Mouse (Mus musculus) lung, embryonic 16.5 days (tissue): Measurements from ENCODE around the gene Uhrf1bp1. TPM values are rescaled to one million over a fixed set of nuclear protein-coding genes. Genes with fewer than 3 reads are reported as not detected.
"Not testable (repeated sequence)": the region's sequence is repeated elsewhere in the genome, so short reads cannot be mapped to it uniquely, and the experiment has no call there.

Experiments
- ATAC-seq: fragments of 200-750 bp; cut with Nextera tagmentation; 2 replicates; pipeline ENCODE4 v1.8.0; 2017; ENCODE audit warnings: low read depth, mild to moderate bottlenecking, moderate library complexity
- H3K27ac ChIP-seq: fragments of 300-500 bp; sonication (generic); 2 replicates; pipeline ENCODE4 v1.5.1; 2014; ENCODE audit warnings: mild to moderate bottlenecking, control low read depth, low read length
- H3K27me3 ChIP-seq: fragments of 300-500 bp; sonication (generic); 2 replicates; pipeline ENCODE4 v1.6.1; 2014; ENCODE audit warnings: low read depth, low read length, mixed read lengths; ENCODE audit not compliant: control insufficient read depth, insufficient read depth
- H3K36me3 ChIP-seq: fragments of 300-500 bp; sonication (generic); 2 replicates; pipeline ENCODE4 v1.6.1; 2014; ENCODE audit warnings: low read length; ENCODE audit not compliant: control insufficient read depth, insufficient read depth
- H3K4me1 ChIP-seq: fragments of 300-500 bp; sonication (generic); replicated peaks from 2 replicates; pipeline ENCODE4 v1.6.1; 2014; ENCODE audit warnings: low read length, mixed read lengths; ENCODE audit not compliant: control insufficient read depth, insufficient read depth
- H3K4me2 ChIP-seq: fragments of 300-500 bp; sonication (generic); 2 replicates; pipeline ENCODE4 v1.6.1; 2014; ENCODE audit warnings: low read depth, low read length, control low read depth
- H3K4me3 ChIP-seq: fragments of 300-500 bp; sonication (generic); 2 replicates; pipeline ENCODE4 v1.5.1; 2014; ENCODE audit warnings: mild to moderate bottlenecking, low read length, control low read depth
- H3K9ac ChIP-seq: fragments of 300-500 bp; sonication (generic); 2 replicates; pipeline ENCODE4 v1.6.1; 2014; ENCODE audit warnings: low read length, control low read depth
- H3K9me3 ChIP-seq: fragments of 300-500 bp; sonication (generic); 2 replicates; pipeline ENCODE4 v1.6.1; 2016; ENCODE audit warnings: low read length; ENCODE audit not compliant: control insufficient read depth
- WGBS: fragments of 180-500 bp; shearing (Covaris S2); extraction: QIAGEN DNeasy Blood & Tissue Kit; methylation state at CpG from one replicate; pipeline ENCODE4 v1.1.7; 2014; 5-methylcytosine and 5-hydroxymethylcytosine counted together
- polyA plus RNA-seq: library from polyadenylated mRNA; unstranded; fragments of >200 nt; fragmentation: Nextera tagmentation; extraction: Ambion mirVana; gene quantifications from 2 replicates; pipeline ENCODE4 v1.2.1, GENCODE M21; 2015

The Uhrf1bp1 gene
- polyA plus RNA-seq, 1 experiment from 2014 or later = 4.6 TPM

DNA sequence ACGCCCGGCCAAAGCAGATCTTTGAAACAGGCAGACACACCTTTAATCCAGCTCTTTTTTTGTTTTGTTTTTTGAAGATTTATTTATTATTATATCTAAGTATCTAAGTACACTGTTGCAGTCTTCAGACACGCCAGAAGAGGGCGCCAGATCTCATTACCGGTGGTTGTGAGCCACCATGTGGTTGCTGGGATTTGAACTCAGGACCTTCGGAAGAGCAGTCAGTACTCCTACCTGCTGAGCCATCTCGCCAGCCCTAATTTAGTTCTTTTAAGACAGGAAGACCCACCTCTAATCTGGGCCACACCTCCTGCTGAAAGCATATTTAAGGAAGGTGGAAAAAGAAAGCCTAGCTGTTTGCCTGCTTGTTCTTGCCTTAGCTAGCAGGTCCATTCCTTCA is 25.8 kb upstream of the Uhrf1bp1 start:
- Histone ChIP-seq H3K36me3 (no peaks in the 10 kb centered on the region), H3K4me1 (no peaks in the 10 kb centered on the region), H3K27ac (no peak overlapping the region), H3K27me3 (no peaks in the 10 kb centered on the region; the same call in 1 of the 2 replicates), H3K4me3 (no peak overlapping the region), H3K9me3 (no peaks in the 10 kb centered on the region), H3K9ac (no peak overlapping the region), H3K4me2 (no peak overlapping the region)
- 48% methylated on average over 7 of the region's 7 CpGs for WGBS
- no peak for ATAC-seq

DNA sequence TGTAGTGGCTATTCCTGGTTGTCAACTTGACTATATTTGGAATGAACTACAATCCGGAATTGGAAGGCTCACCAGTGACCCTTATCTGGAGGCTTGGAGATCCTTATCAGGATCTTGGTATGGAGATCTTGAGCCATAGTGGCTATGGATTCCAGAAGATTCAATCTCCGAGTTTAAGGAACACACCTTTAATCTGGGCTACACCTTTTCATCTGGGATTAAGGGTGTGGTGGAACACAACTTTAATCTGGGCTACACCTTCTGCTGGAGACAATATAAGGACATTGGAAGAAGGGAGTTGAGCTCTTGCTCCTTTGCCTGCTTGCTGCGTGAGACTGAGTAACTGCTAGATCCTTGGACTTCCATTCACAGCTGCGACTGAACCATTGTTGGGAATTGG is 18.4 kb upstream of the Uhrf1bp1 start, which contains the start of gene Snrpc:
Snrpc (plus strand) TSS at position 301 of the 400 bp plus-strand sequence.
- H3K4me2 ChIP-seq, H3K9me3 ChIP-seq, H3K4me3 ChIP-seq, H3K9ac ChIP-seq, H3K4me1 ChIP-seq, H3K27me3 ChIP-seq, H3K27ac ChIP-seq, ATAC-seq, H3K36me3 ChIP-seq: not testable (repeated sequence)
- WGBS = 63% methylated on average over 3 of the region's 4 CpGs

DNA sequence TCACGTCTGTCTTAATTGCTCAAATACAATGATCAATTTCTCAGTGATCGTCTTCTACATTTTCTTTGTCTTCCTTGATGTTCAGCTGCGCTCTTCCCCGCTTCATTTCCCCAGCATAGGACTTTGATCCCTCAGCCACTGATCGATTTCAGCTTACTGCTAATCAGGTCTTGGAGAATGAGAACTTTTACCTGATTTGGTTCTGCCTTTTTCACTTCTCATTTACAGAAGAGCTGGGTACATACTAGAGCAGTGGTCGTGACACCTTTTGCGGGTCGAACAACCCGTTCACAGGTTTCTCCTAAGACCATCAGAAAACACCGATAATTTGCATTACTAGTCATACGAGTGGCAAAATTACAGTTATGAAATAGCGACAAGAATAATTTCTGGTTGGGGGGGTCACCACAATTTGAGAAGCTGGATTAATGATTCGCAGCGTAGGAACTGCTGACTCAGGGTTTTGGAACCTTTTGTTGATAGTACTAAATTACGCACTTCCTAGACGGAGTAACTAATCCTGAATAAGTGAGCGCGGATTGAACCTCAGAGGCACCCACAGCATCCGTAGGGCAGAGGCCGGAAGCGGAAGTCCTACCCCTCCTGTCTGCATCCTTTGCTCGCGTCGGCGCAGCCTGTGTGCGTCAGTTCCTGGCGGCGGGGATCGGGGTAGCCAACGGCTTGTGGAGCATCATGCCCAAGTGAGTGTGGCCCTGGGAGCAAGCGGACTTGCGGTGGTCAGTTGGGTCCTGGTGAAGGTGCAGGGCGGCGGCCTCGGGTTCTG is 16.6 kb upstream of the Uhrf1bp1 start:
- Histone ChIP-seq H3K27me3 (no peaks in the 10 kb centered on the region; the same call in 1 of the 2 replicates), H3K4me3 (peak overlapping the region; percentile 95), H3K4me1 (peaks cover 6% of the 10 kb centered on the region), H3K36me3 (peaks cover 14% of the 10 kb centered on the region), H3K9ac (peak overlapping the region; percentile 85), H3K4me2 (peak overlapping the region; percentile 91), H3K27ac (peak overlapping the region; percentile 75), H3K9me3 (no peaks in the 10 kb centered on the region)
- 2% methylated on average over 35 of the region's 35 CpGs for WGBS
- ATAC-seq = peak; percentile 99

DNA sequence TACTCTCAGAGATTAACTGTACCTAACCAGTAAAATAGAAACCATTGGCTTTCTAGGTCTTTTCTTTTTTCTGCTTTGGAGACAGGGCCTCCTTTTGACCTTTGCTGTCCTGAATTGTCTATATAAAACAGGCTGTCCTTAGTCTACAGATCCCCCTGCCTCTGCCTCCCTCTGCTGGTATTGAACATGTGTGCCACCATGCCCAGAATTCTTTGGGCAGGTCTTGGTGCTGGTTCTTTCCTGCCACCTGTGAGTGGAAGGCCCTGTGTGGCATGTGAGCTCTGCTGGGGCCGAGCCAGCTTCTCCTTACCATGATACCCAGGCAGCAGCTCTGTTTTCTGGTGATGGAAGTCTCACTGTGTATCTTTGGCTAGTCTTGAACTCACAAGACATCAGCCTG is 7.9 kb upstream of the Uhrf1bp1 start:
- Histone ChIP-seq H3K4me2 (no peak overlapping the region), H3K9me3 (no peaks in the 10 kb centered on the region), H3K27me3 (no peaks in the 10 kb centered on the region), H3K27ac (no peak overlapping the region), H3K9ac (no peak overlapping the region), H3K4me1 (no peaks in the 10 kb centered on the region), H3K36me3 (peaks cover 57% of the 10 kb centered on the region), H3K4me3 (no peak overlapping the region)
- no peak for ATAC-seq
- 100% methylated on average over 1 of the region's 1 CpGs for WGBS

GRCm38 (mm10) chr17:27851076-27851475 is 5.2 kb upstream of the Uhrf1bp1 start:
- Histone ChIP-seq H3K27ac (no peak overlapping the region), H3K9ac (no peak overlapping the region), H3K9me3 (no peaks in the 10 kb centered on the region), H3K36me3 (peaks cover 42% of the 10 kb centered on the region), H3K27me3 (no peaks in the 10 kb centered on the region), H3K4me1 (no peaks in the 10 kb centered on the region), H3K4me3 (no peak overlapping the region), H3K4me2 (no peak overlapping the region)
- ATAC-seq = no peak
- WGBS = 73% methylated on average over 3 of the region's 3 CpGs

DNA sequence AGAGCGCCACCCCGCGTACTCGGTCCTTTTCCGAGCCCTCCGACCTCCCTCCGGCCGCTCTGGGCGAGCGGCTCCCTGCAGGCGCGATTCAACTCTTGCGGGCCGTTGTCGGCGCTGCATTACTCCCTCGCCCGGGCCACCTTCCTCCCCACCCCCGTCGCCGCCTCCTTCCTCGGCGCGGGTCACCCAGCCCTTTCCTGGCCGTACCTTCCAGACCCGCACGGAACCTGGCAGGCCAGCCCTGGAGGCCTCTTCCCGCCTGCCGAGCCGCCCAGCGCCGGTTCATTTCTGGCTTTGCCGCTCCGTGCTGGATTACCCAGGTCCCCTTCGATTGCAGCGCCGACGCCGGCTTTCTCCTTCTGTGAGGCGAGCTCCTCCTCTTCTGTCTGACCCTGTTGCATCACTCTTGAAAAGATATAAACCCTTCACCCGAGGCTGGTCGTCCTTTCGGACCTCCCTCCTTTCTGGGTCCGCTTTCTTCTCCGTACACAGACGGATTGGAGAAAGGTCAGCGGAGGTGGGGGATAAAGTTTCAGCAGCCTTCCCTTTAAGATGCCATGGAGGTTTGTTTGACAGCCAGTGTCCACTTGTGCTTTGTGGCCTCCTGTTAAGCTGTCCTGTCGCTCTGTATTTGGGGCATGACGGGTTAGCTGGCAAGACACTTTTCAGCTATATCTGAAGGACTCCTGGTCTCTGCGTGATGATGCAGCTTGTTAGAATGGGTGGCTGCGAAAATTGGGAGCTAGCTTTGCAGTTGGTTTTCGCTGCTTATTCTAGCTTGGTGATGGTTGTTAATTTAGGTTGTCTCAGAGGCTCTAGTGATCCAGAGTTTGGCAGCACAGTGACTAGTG is 782 bp downstream of the Uhrf1bp1 start:
- 1% methylated on average over 52 of the region's 52 CpGs for WGBS
- Histone ChIP-seq H3K9ac (peak overlapping the region; percentile 91), H3K27ac (peak overlapping the region; percentile 71), H3K4me1 (peaks cover 17% of the 10 kb centered on the region), H3K4me3 (peak overlapping the region; percentile 92), H3K4me2 (peak overlapping the region; percentile 80), H3K36me3 (peaks cover 10% of the 10 kb centered on the region), H3K27me3 (no peaks in the 10 kb centered on the region), H3K9me3 (no peaks in the 10 kb centered on the region)
- peak; percentile 80 for ATAC-seq

DNA sequence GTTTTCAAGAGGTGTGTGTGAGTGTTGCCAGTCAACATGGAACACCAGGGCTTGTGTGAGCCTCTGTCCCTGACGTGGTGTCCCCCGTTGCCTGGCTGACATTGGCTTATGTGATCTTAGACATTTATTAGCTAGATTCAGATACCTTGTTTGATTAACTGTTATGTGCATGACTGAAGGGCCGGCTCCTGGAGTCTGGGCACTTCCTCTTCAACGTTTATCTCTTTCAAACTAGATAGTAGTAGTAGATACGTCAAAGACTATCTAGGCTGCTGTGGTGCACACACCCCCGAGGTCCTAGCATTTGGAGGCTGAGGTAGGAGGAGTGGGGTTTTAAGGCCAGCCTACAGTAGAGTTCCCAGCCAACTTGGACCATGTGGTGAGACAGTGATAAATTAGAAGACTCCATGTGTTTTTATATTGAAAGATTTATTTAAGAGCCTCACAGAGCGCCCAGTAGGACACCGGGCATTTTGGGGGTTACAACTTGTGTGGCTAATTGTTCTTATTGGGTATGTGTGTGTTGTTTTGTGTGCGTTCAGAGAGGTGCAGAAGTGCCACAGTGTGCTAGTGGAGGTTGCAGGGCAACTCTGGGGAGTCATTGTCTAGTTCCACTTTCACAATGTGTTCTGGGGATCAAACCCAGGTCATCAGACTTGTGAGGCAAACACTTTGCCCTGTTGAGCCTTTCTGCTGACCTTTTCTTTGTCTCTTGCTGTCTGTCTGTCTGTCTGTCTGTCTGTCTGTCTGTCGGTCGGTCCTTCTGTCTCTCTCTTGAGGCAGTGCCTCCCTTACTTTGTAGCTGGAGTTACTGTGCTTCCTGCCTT is 1.6 kb downstream of the Uhrf1bp1 start:
- no peak for ATAC-seq
- H3K9ac ChIP-seq = peak overlapping the region; percentile 91
- no peak overlapping the region for H3K27ac ChIP-seq
- H3K4me3 ChIP-seq = peak overlapping the region; percentile 92
- peaks cover 6% of the 10 kb centered on the region; the same call in 1 of the 2 replicates for H3K36me3 ChIP-seq
- peak overlapping the region; percentile 80 for H3K4me2 ChIP-seq
- WGBS = 30% methylated on average over 11 of the region's 11 CpGs
- no peaks in the 10 kb centered on the region for H3K9me3 ChIP-seq
- no peaks in the 10 kb centered on the region for H3K27me3 ChIP-seq
- peaks cover 17% of the 10 kb centered on the region for H3K4me1 ChIP-seq

GRCm38 (mm10) chr17:27859131-27859530 is 2.9 kb downstream of the Uhrf1bp1 start:
- Histone ChIP-seq H3K9ac (no peak overlapping the region), H3K9me3 (no peaks in the 10 kb centered on the region), H3K27me3 (no peaks in the 10 kb centered on the region), H3K4me2 (no peak overlapping the region), H3K36me3 (peaks cover under 1% of the 10 kb centered on the region; the same call in 1 of the 2 replicates), H3K4me3 (no peak overlapping the region), H3K27ac (no peak overlapping the region), H3K4me1 (peaks cover 17% of the 10 kb centered on the region)
- ATAC-seq = no peak
- WGBS = 58% methylated on average over 2 of the region's 2 CpGs
